32 mouse cellular contexts compared by ENCODE assay signal in genomic region chr16:10170005-10170404, GRCm38 (mm10). TPM values are rescaled to one million over a fixed set of nuclear protein-coding genes. Genes with fewer than 3 reads are reported as not detected.
DNase-seq lines count a peak whose midpoint lies in the region; ATAC-seq lines count a peak whose summit lies in the region.
"Had no signal": no experiment of that assay in that cellular context is flagged by ENCODE, and none has a peak within 500 bp of the region (broad histone marks: within the 10 kb centered on the region; RNA-seq: fewer than 3 reads in every experiment).

Gene Rpl39l (plus strand): TSS chr16:10170226.

- H3K9ac ChIP-seq in liver, embryonic 12.5 days = no peak within 1 kb of the TSS
- H3K9ac ChIP-seq: heart, embryonic 15.5 days; hindbrain, embryonic 13.5 days; kidney, embryonic 15.5 days; stomach, embryonic 15.5 days had no signal

- H3K4me2 ChIP-seq in liver, embryonic 12.5 days = no peak within 1 kb of the TSS
- H3K4me2 ChIP-seq: heart, embryonic 15.5 days; hindbrain, embryonic 13.5 days; kidney, embryonic 15.5 days; stomach, embryonic 15.5 days had no signal

- H3K9me3 ChIP-seq in liver, embryonic 12.5 days (replicated peaks) = no peaks in the 10 kb centered on the region
- H3K9me3 ChIP-seq: heart, embryonic 15.5 days; kidney, embryonic 15.5 days; stomach, embryonic 15.5 days had no signal

- H3K4me1 ChIP-seq in liver, embryonic 12.5 days = no peaks in the 10 kb centered on the region
- H3K4me1 ChIP-seq: heart, embryonic 15.5 days; hindbrain, embryonic 13.5 days; kidney, embryonic 15.5 days; midbrain, embryonic 10.5 days; stomach, embryonic 15.5 days had no signal

- no peak for ATAC-seq in liver, embryonic 12.5 days
- ATAC-seq: midbrain, embryonic 16.5 days had no signal

- WGBS in liver, embryonic 12.5 days (ENCODE audit: insufficient replicate concordance) = 78% methylated on average over 22 of the region's 22 CpGs

- H3K36me3 ChIP-seq in liver, embryonic 12.5 days = no peaks in the 10 kb centered on the region
- H3K36me3 ChIP-seq: heart, embryonic 15.5 days; hindbrain, embryonic 13.5 days; kidney, embryonic 15.5 days; midbrain, embryonic 10.5 days; stomach, embryonic 15.5 days had no signal

- peak; percentile 3 for DNase-seq in liver
- peak; percentile 94 for DNase-seq in NIH3T3 (ENCODE audit: low read depth)
- peak; percentile 1 for DNase-seq in skeletal muscle tissue, adult 2 months (ENCODE audit: low read depth, low spot score)
- DNase-seq in adrenal gland, adult (ENCODE audit: inconsistent age in 2 of 2, low spot score in 1 of 2) = no peak
- DNase-seq in cerebellum, postnatal 25 days = no peak
- no peak for DNase-seq in left cerebral cortex, adult 18-20 months (ENCODE audit: low spot score in 2 of 2)
- DNase-seq: adrenal gland, adult 8-10 months; B cell, adult 2 months; cerebellum, adult 18-20 months; cerebellum, postnatal 36 days; embryo, embryonic 11 days; gastrocnemius, postnatal 36 days; heart, postnatal 36 days; kidney, adult 11 months; kidney, postnatal 4 days; lung, postnatal 4 days; thymus, postnatal 14 days had no signal

- no peaks in the 10 kb centered on the region for H3K27me3 ChIP-seq in liver, embryonic 12.5 days (replicated peaks)
- H3K27me3 ChIP-seq: heart, embryonic 15.5 days; hindbrain, embryonic 13.5 days; kidney, embryonic 15.5 days; stomach, embryonic 15.5 days had no signal

- H3K4me3 ChIP-seq in liver, embryonic 12.5 days = no peak within 1 kb of the TSS
- H3K4me3 ChIP-seq: heart, embryonic 15.5 days; hindbrain, embryonic 13.5 days; kidney, embryonic 15.5 days; midbrain, embryonic 10.5 days; myocyte; stomach, embryonic 15.5 days had no signal

- no peak within 1 kb of the TSS for H3K27ac ChIP-seq in liver, embryonic 12.5 days
- H3K27ac ChIP-seq: heart, embryonic 15.5 days; hindbrain, embryonic 13.5 days; kidney, embryonic 15.5 days; midbrain, embryonic 10.5 days; stomach, embryonic 15.5 days had no signal

RNA-seq across cellular contexts. Expression of gene Rpl39l, which starts in this region (rescaled TPM):
- 0.96 and 1.2 TPM in 2 replicates for polyA plus RNA-seq in liver, embryonic 12.5 days (2016; fragmentation: Nextera tagmentation; extraction: Ambion mirVana)
- total RNA-seq in left cerebral cortex, adult 18-20 months (2021) = not detected
- total RNA-seq: adrenal gland, adult 8-10 months; gastrocnemius, adult 18-20 months; gastrocnemius, postnatal 36 days; heart, adult 8-10 months; heart, postnatal 36 days; left cerebral cortex, postnatal 25 days; MEL had no signal
- polyA plus RNA-seq: forebrain, embryonic 11.5 days; lung, embryonic 16.5 days; myocyte; neural tube, embryonic 14.5 days had no signal

Comparison
In these comparisons a context has a peak if more than half of its experiments do, and no peak if none do; other contexts are left out.
1. DNase-seq: peak in liver (single experiment), NIH3T3 (single experiment) and skeletal muscle tissue, adult 2 months (single experiment); none in adrenal gland, adult (0 of 2), cerebellum, postnatal 25 days (0 of 2) and left cerebral cortex, adult 18-20 months (0 of 2).